Comparison of ENCODE assay signal across 7 mouse cellular contexts in the genomic region with DNA sequence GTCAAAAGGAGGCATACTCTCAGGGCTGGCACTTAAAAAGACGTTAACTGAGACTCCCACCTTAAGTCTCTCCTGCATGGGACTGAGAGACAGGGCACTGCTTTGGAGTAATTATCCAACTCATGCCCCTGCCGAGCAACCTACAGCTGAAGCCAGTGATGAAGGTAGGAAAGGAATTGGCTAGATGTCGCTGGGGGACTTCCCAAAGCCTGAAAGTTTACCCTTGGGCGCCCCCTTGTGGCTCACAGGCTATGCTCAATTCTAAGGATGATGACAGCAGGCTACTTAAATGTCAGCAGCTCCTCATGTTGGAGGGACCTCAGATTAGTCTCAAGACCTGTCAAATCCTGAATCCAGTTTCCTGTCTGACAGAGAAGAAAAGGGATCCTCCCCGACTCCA. TPM values are rescaled to one million over a fixed set of nuclear protein-coding genes. Genes with fewer than 3 reads are reported as not detected.
DNase-seq lines count a peak whose midpoint lies in the region; ATAC-seq and TF ChIP-seq lines count a peak whose summit lies in the region.

No protein-coding gene starts in this region.

- H3K9ac ChIP-seq in intestine, postnatal 0 days (ENCODE audit: low read depth, low read length) = no peak overlapping the region
- no peak overlapping the region for H3K9ac ChIP-seq in midbrain, embryonic 16.5 days (ENCODE audit: low read depth, low read length)

- TF ChIP-seq CTCF in intestine, postnatal 0 days (IDR thresholded peaks at IDR 0.05; ENCODE audit: low read depth) = peak; percentile 92
- TF ChIP-seq CTCF in spleen, adult 2 months (IDR thresholded peaks at IDR 0.05; ENCODE audit: extremely low read depth, insufficient read depth, insufficient read length, insufficient replicate concordance) = peak; percentile 69; the same call in 1 of the 2 replicates

- intact Hi-C loops in left cerebral cortex, postnatal 25 days (cut with DNase I) = loop anchor here (1.0 to 5.0 kb wide), 3 partner anchors 22 to 202 kb away; no protein-coding TSS in a partner anchor

- no peaks in the 10 kb centered on the region for H3K4me1 ChIP-seq in intestine, postnatal 0 days (replicated peaks; ENCODE audit: control insufficient read depth, insufficient read depth, low read length)
- no peaks in the 10 kb centered on the region for H3K4me1 ChIP-seq in midbrain, embryonic 16.5 days (ENCODE audit: control insufficient read depth, insufficient read depth, low read length)
- no peaks in the 10 kb centered on the region for H3K4me1 ChIP-seq in spleen, adult 2 months (ENCODE audit: control insufficient read depth, insufficient read depth, insufficient read length)

- WGBS in intestine, postnatal 0 days = 3% methylated on average over 5 of the region's 5 CpGs
- 3% methylated on average over 5 of the region's 5 CpGs for WGBS in midbrain, embryonic 16.5 days
- 12% methylated on average over 5 of the region's 5 CpGs for WGBS in spleen, adult 2 months

- no peaks in the 10 kb centered on the region for H3K9me3 ChIP-seq in intestine, postnatal 0 days (ENCODE audit: control insufficient read depth)
- no peaks in the 10 kb centered on the region for H3K9me3 ChIP-seq in midbrain, embryonic 16.5 days (replicated peaks; ENCODE audit: control insufficient read depth, low read length, poor library complexity, severe bottlenecking)

- TF ChIP-seq POLR2A in spleen, adult 2 months (IDR thresholded peaks at IDR 0.05; ENCODE audit: low read depth, low read length) = no peak

- H3K36me3 ChIP-seq in intestine, postnatal 0 days (ENCODE audit: control insufficient read depth, insufficient read depth) = no peaks in the 10 kb centered on the region
- no peaks in the 10 kb centered on the region for H3K36me3 ChIP-seq in midbrain, embryonic 16.5 days (ENCODE audit: control insufficient read depth, insufficient read depth, low read length)
- no peaks in the 10 kb centered on the region for H3K36me3 ChIP-seq in spleen, adult 2 months (ENCODE audit: control insufficient read depth, insufficient read depth, low read length)

- peak; percentile 88 for DNase-seq in adrenal gland, adult 2 months
- peak; percentile 87 for DNase-seq in embryo, embryonic 10 days (ENCODE audit: low spot score)
- DNase-seq in gastrocnemius, postnatal 25 days = peak; percentile 75
- DNase-seq in left cerebral cortex, postnatal 25 days (ENCODE audit: low spot score in 2 of 2) = peak; percentile 90 to 94
- peak; percentile 71 to 82 for DNase-seq in spleen, adult 2 months (ENCODE audit: low read depth in 1 of 2, low spot score in 2 of 2)

- H3K4me2 ChIP-seq in intestine, postnatal 0 days (replicated peaks; ENCODE audit: low read depth) = no peak overlapping the region
- no peak overlapping the region for H3K4me2 ChIP-seq in midbrain, embryonic 16.5 days (ENCODE audit: low read length)

- H3K27me3 ChIP-seq in intestine, postnatal 0 days (replicated peaks; ENCODE audit: control insufficient read depth, insufficient read depth, low read length) = no peaks in the 10 kb centered on the region
- H3K27me3 ChIP-seq in midbrain, embryonic 16.5 days (ENCODE audit: control insufficient read depth, insufficient read depth, low read depth, low read length) = no peaks in the 10 kb centered on the region
- H3K27me3 ChIP-seq in spleen, adult 2 months (ENCODE audit: control insufficient read depth, insufficient read depth, low read length) = no peaks in the 10 kb centered on the region

- 0 out of 2 replicates have a peak, but pooled peaks have one; percentile 18 for ATAC-seq in intestine, postnatal 0 days
- ATAC-seq in midbrain, embryonic 16.5 days = peak; percentile 45

- H3K27ac ChIP-seq in intestine, postnatal 0 days (ENCODE audit: low read depth, low read length) = no peak overlapping the region
- no peak overlapping the region for H3K27ac ChIP-seq in midbrain, embryonic 16.5 days (ENCODE audit: low read length)
- H3K27ac ChIP-seq in spleen, adult 2 months (ENCODE audit: insufficient read depth, low read length) = no peak overlapping the region

- H3K4me3 ChIP-seq in intestine, postnatal 0 days (ENCODE audit: low read depth, low read length) = no peak overlapping the region
- no peak overlapping the region for H3K4me3 ChIP-seq in midbrain, embryonic 16.5 days (ENCODE audit: low read depth, low read length)
- no peak overlapping the region for H3K4me3 ChIP-seq in spleen, adult 2 months (ENCODE audit: extremely low read depth, insufficient read depth, insufficient read length)

RNA-seq across cellular contexts. Expression of gene Tcf23, which starts 35.7 kb away (rescaled TPM):
- 1 to 10 TPM; 1.3 TPM for total RNA-seq in adrenal gland, adult 2 months (2021)
- 0.77 and 0.78 TPM in 2 replicates for polyA plus RNA-seq in adrenal gland, adult 2 months (2012; rRNA removed)
- total RNA-seq in gastrocnemius, postnatal 25 days (2021) = under 1 TPM; 0.18 to 0.21 TPM
- polyA plus RNA-seq in intestine, postnatal 0 days (2015; fragmentation: Nextera tagmentation; extraction: Ambion mirVana) = 1.8 and 2.3 TPM in 2 replicates
- under 1 TPM; 0.16 to 0.25 TPM for total RNA-seq in left cerebral cortex, postnatal 25 days (2021)
- polyA plus RNA-seq in midbrain, embryonic 16.5 days (2015; fragmentation: Nextera tagmentation; extraction: Ambion mirVana) = not detected in 2 replicates
- 0.29 and 0.34 TPM in 2 replicates for polyA plus RNA-seq in spleen, adult 2 months (2012; rRNA removed)

RNA-seq across cellular contexts. Expression of gene Atraid, which starts 43.9 kb away (rescaled TPM):
- 100 to 1,000 TPM; 117 to 125 TPM for total RNA-seq in adrenal gland, adult 2 months (2021)
- 101 and 114 TPM in 2 replicates for polyA plus RNA-seq in adrenal gland, adult 2 months (2012; rRNA removed)
- total RNA-seq in gastrocnemius, postnatal 25 days (2021) = 10 to 100 TPM; 41.8 to 44.4 TPM
- polyA plus RNA-seq in intestine, postnatal 0 days (2015; fragmentation: Nextera tagmentation; extraction: Ambion mirVana) = 227 and 250 TPM in 2 replicates
- total RNA-seq in left cerebral cortex, postnatal 25 days (2021) = 10 to 100 TPM; 70.8 to 71.4 TPM
- polyA plus RNA-seq in midbrain, embryonic 16.5 days (2015; fragmentation: Nextera tagmentation; extraction: Ambion mirVana) = 171 and 182 TPM in 2 replicates
- polyA plus RNA-seq in spleen, adult 2 months (2012; rRNA removed) = 43.9 and 53.5 TPM in 2 replicates

RNA-seq across cellular contexts. Expression of gene Preb, which starts 44.0 kb away (rescaled TPM):
- total RNA-seq in adrenal gland, adult 2 months (2021) = 100 to 1,000 TPM; 119 to 126 TPM
- 284 TPM in 2 replicates for polyA plus RNA-seq in adrenal gland, adult 2 months (2012; rRNA removed)
- 10 to 100 TPM; 69.8 to 81.6 TPM for total RNA-seq in gastrocnemius, postnatal 25 days (2021)
- polyA plus RNA-seq in intestine, postnatal 0 days (2015; fragmentation: Nextera tagmentation; extraction: Ambion mirVana) = 150 and 161 TPM in 2 replicates
- total RNA-seq in left cerebral cortex, postnatal 25 days (2021) = 100 to 1,000 TPM; 125 to 133 TPM
- polyA plus RNA-seq in midbrain, embryonic 16.5 days (2015; fragmentation: Nextera tagmentation; extraction: Ambion mirVana) = 102 and 105 TPM in 2 replicates
- 227 and 270 TPM in 2 replicates for polyA plus RNA-seq in spleen, adult 2 months (2012; rRNA removed)

RNA-seq across cellular contexts. Expression of gene Slc5a6, which starts 44.5 kb away (rescaled TPM):
- total RNA-seq in adrenal gland, adult 2 months (2021) = 10 to 100 TPM; 27.7 to 39.6 TPM
- 88.3 and 93.5 TPM in 2 replicates for polyA plus RNA-seq in adrenal gland, adult 2 months (2012; rRNA removed)
- 1 to 10 TPM; 2.5 to 3.5 TPM for total RNA-seq in gastrocnemius, postnatal 25 days (2021)
- 18.0 and 20.0 TPM in 2 replicates for polyA plus RNA-seq in intestine, postnatal 0 days (2015; fragmentation: Nextera tagmentation; extraction: Ambion mirVana)
- 10 to 100 TPM; 12.4 to 16.7 TPM for total RNA-seq in left cerebral cortex, postnatal 25 days (2021)
- polyA plus RNA-seq in midbrain, embryonic 16.5 days (2015; fragmentation: Nextera tagmentation; extraction: Ambion mirVana) = 29.4 and 30.3 TPM in 2 replicates
- polyA plus RNA-seq in spleen, adult 2 months (2012; rRNA removed) = 16.0 and 16.3 TPM in 2 replicates

RNA-seq across cellular contexts. Expression of gene Cad, which starts 50.4 kb away (rescaled TPM):
- 10 to 100 TPM; 17.5 to 33.1 TPM for total RNA-seq in adrenal gland, adult 2 months (2021)
- polyA plus RNA-seq in adrenal gland, adult 2 months (2012; rRNA removed) = 43.2 and 48.0 TPM in 2 replicates
- total RNA-seq in gastrocnemius, postnatal 25 days (2021) = 10 to 100 TPM; 19.3 to 25.1 TPM
- 3.2 and 3.7 TPM in 2 replicates for polyA plus RNA-seq in intestine, postnatal 0 days (2015; fragmentation: Nextera tagmentation; extraction: Ambion mirVana)
- total RNA-seq in left cerebral cortex, postnatal 25 days (2021) = 10 to 100 TPM; 17.4 to 25.5 TPM
- 14.5 and 14.8 TPM in 2 replicates for polyA plus RNA-seq in midbrain, embryonic 16.5 days (2015; fragmentation: Nextera tagmentation; extraction: Ambion mirVana)
- polyA plus RNA-seq in spleen, adult 2 months (2012; rRNA removed) = 44.0 and 52.5 TPM in 2 replicates
